Mouse (Mus musculus) hematopoietic stem cell, adult 5-6 weeks (primary cell): ENCODE data around the gene Disp1. TPM values are rescaled to one million over a fixed set of nuclear protein-coding genes. Genes with fewer than 3 reads are reported as not detected.

Experiments used
- ATAC-seq, 2 experiments: fragments of 125-278 bp in 1 of 2; replicated peaks in 1 of 2; 2 replicates each; pipeline ENCODE4 v1.8.0; 2016 to 2017; ENCODE audit warnings: inconsistent platforms in 2 of 2, mild to moderate bottlenecking in 2 of 2, moderate number of reproducible peaks in 2 of 2, low read depth in 1 of 2, moderate TSS enrichment in 1 of 2; ENCODE audit not compliant: low FRiP score in 2 of 2, poor library complexity in 2 of 2, severe bottlenecking in 2 of 2, insufficient read depth in 1 of 2, low TSS enrichment in 1 of 2
- total RNA-seq: library from RNA; stranded (forward); fragments of 172-1452, 232-1000 nt; gene quantifications from 2 replicates; pipeline ENCODE4 v1.2.3, GENCODE M21; 2017

The Disp1 gene
- total RNA-seq, 1 experiment from 2014 or later, result 6.9 TPM

DNA sequence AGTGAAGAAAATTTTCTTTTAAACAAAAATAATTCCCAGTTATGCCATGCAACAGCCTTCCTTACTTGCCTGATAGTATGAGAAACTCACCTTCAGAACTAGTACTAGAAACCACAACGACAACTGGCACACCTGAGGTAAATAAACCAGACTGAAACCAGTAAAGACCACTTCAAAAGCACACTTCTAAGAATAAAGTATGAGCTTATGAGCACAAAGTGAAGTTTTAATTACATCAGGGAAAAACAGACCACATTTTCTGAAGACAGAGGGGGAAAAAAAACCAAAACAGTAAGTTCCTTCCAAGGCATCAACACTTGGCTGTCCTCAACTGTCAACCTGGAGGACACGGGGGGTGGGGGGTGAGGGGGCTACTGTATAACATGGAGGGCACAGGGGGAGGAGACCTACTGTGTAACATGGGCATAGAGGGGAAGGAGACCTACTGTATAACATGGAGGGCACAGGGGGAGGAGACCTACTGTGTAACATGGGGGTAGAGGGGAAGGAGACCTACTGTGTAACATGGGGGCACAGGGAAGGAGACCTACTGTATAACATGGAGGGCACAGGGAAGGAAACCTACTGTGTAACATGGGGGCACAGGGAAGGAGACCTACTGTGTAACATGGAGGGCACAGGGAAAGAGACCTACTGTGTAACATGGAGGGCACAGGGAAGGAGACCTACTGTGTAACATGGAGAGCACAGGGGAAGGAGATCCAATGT is 40.9 kb downstream of the Disp1 start:
- ATAC-seq, result no peak

DNA sequence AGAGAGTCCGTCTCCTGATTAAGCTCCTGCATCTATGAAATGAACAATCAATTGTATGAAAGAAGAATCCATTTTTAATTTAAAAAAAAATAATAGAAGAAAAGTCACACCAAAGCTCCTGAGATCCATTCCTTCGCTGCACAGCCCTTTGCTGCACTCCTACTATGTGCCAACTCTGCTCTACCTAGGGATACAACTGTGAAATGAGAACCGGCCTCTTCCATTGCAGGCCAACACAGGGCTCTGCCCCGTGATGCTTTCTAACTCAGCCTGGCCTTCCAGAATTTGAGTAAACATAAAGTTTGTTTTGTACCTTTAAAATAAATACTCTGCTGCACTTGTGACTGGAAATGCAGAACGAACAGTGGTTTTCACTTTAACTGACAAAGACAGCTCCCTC is 42.0 kb downstream of the Disp1 start:
- ATAC-seq, result no peak

DNA sequence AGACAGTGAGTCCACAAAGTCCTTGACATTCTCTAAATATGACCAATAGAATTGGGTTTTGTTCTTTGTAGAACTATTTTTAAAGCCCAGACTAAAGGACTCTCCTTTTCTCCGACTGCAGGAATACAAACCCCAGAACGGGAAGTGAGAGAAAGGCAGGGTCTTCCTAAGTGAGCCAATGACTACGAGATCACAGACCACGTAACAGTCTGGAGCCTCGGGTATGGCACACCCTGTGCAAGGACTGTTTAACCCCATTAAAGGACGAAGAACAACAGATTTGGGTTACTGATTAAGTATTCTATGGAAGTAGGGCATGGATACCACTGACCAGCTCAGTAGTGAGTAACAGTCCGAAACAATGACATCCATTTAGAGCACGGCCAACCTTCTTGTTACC is 46.1 kb downstream of the Disp1 start:
- no peak for ATAC-seq

DNA sequence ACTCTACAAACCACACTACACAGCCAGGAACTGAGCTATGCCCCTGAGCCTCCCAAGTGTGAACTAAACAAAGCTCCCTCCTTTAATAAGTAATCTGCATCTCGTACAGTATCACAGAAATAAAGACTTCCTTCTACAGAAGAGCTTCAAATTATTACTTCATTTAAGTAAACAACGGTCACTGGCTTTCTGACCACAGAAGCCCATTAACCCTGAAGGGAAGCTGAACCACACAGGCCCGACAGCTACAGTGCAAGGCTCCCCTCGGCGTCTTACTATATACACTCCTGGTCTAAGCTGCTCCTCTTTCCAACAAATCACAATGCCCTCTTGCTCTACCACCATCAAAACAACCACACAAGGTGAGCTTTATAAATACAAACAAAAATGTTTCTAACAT is 50.2 kb downstream of the Disp1 start:
- peak in 1 of 2 experiments; percentile 30; a peak in 1 of 4 replicates for ATAC-seq

DNA sequence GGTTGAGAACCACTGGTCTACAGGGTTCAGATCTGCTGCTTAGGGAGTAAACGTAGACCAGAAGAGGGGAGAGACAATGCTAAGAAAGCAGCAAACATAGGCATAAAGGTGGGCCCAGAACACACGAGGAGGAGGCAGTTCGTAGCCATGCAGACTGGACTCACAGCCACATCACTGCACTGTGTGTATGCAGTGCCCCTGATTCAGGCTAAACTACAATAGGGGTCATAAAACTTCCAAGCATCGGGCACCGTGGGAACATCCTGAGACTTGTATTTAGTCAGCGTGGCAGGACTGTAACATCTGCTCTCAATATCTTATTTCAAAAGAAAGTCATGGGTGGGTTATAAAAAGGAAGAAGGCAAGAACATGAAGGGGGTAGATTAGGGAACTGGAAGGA is 52.9 kb downstream of the Disp1 start:
- ATAC-seq, result no peak

DNA sequence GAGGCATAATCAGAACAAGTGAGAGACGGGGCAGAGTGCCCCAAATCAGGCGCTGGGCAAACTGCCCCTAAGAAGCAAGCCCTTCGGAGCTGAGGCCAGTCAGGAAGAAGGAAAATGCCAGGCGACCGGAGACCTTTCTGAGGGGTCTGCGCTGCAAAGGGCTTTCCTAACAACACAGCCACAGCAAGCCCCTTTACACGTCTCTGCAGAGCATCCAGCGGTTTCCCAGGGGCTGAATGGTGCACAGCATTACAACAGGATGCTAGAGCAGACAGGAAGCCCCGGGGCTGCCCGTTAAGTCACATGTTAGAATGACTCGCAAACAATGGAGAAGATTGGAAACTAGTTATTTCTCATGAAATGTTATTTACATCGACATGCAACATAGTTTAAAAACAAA is 53.5 kb downstream of the Disp1 start:
- peak; percentile 43 to 64 for ATAC-seq

DNA sequence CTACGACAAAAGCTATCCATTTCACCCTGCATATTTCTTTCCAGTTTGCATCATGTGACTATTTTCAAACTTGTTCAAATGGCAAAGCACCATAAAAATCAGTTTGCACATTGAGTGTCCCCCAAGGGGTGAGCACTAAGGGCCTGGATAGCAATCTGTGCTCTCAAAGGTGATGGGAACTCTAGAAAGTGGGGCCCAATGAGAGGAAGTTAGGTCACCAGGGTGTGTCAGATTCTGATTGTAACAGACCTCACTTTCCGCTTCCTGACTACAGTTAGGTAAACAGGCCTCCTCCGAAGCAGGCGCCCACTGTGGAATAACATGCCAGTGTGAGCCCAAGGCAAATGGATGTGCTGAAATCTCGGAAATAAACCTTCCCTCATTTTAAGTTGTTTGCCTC is 54.6 kb downstream of the Disp1 start:
- no peak for ATAC-seq

DNA sequence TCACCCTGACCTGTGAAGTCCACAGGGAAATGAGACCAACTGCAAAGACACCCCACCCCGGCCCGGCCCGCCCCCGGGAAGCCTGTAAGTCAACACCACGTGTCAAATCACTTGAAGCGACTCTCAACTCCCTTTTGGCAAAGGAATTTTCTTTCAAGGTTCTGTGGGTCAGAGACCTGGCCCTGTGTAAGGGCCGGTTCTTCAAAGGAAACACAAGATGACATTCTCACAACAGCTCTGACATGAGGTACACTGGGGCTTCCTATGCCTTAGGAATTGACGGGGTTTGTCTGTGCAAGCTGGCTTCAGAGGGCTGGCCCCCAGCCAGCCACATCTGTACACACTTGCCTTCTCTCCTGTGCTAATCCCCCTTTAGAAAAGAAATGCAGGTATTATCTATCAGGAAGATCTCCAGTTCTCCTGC is 56.7 kb downstream of the Disp1 start:
- no peak for ATAC-seq

DNA sequence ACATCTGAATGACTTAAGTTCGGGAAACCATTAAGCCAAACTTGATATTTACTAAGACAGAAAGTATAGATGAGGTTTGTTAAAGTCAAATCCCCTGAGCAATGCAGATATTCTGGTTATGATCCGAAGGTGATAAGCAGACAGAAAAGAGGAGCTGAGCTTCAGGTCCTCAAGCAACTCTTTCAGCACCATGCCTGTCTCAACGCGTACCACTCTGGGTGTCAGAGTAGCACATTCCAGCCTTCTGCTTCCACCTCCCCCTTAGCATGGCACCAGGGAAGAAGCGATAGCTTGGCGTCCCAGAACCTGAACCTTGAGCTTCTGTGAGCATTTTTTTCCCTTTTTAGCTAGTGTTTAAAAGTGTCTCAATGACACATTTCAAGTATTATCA is 57.1 kb downstream of the Disp1 start:
- no peak for ATAC-seq

DNA sequence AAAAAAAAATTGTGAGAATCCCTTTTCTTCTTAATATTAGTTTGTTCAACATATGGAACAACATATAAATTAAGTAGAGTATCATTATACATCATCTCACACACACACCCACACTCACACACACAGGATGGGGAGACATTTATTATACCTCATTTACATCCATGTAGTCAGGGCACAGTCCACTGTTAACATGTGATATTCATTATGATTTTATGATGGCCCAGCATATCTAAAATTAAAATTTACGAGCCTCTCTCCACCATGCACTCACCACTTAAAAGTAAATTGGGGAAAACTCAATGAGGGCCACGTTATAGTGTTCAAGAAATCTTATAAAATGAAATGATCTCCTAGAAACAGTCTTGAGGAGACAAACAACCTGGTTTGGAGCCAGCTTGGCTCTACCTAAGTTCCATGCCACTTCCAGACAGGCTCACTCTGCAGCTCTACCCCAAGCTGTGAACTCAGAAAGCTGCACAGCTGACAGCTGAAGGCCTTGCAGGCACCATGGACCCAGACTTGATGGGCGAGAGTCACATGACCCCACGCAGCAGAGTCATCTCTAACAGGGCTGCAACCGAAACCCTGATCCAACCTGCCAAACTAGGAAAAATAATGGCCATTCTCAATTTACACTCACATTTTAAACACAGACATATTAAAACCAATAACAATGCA is 57.7 kb downstream of the Disp1 start:
- no peak for ATAC-seq

DNA sequence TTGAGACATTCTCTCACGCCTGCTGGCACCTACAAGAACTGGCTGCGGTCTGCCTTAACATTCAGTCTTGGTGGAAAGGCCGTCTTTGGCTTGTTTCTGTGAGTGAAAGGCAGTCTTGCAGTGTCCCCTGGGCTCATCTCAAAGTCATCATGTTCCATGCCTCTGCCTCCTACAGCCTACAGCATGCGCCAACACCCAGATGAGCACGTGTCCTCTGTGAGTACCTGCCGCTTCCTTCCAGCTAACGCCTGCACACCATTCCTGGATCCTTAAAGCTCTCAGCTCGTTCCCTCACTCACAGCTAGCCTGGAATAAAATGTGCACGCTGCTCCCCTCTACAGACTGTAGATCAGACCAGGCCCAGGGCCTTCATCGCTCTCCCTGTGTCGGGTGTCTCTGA is 60.3 kb downstream of the Disp1 start:
- no peak for ATAC-seq

DNA sequence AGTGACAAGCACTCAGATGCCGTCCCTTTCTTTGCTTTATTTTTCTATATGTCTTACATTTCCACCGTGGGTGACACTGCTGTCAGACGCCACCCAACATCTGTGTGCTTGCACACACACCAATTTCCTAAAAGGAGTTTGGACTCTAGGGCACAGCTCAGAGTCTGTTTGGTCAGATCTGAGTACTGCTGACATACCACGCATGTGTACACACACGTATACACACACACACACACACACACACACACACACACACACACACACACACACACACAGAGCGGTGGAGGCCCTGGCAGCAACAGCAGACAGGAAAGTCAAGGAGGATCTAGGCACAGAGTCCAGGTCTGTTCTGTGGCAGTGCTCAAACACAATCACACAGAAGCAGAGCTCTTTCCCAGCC is 61.1 kb downstream of the Disp1 start:
- no peak for ATAC-seq

DNA sequence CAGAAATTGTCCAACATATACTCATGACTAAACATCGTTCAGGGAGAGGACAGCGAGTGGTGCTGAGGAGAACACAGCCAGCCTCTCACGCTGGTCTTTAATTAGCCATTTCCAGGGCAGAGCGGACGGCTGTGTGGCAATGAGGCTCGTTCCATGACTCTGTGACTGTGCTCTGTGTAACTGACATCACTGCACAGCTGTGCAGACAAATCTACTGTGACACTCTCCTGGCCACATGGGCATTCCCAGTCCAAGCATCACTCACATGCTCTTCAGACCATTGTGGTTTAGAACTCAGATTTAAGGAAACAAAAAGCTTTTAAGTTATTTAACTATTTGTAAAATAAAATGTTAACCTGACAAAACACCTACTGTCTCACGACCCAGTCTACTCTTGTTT is 62.1 kb downstream of the Disp1 start:
- no peak for ATAC-seq

DNA sequence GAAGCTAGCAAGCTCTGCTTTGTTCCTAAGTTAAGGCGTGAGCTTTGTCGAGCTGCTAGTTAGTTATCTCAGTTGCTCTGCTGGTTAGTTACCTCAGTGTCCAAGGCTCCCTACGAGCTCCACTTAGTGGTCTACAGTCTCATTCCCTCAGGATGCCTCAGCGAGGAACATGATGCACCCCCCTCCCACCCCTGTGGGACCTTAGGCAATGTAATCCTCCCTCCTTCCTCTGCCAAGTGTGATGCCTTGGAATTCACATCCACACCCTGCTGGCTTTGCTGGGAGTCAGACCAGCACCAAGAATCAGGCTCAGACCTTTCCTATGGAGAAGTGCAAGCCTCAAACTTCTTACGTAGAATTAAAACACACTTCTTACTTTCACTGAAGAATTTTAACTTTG is 65.7 kb downstream of the Disp1 start:
- ATAC-seq, result no peak

DNA sequence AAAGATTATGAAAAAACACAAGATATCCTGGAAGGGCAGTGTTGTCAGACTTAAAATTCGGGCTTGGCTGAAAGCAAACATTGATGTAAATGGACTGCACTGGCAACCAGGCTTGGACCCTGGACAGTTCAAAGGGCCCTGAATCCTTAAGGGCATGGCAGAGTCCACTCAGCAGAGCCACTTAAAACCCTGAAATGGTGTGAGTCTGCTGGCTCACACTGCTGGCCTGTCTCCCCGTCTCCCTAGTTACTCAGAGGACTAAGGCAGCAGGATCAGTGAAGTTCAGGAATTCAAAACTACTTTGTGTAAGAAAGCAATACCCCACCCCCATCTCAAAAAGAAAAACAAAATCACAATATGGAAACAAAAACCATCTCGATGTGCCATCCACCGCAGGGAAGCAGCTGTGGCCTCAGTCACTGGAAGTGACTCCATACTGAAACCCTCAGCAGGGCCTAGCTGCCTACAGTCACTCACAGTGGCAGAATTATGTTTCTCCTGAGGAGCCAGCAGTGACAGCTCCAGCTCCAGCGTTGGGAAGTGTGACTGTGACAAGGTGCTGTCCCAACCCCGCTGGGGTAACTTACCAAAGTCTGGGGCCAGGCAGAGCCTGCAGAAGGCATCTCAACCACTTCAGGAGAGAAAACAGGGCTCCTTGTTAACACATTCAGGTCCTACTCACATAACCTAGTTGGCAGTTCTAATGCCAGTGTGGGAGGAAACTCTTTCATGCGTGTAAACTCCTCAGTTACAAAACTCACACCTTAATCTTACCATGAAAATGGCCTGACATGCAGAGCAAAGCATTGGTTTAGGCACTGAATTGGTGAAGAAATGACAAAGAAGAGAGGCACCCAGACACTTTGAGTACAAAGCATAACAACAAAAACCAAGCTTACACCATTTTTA is 66.8 kb downstream of the Disp1 start:
- ATAC-seq, result no peak

DNA sequence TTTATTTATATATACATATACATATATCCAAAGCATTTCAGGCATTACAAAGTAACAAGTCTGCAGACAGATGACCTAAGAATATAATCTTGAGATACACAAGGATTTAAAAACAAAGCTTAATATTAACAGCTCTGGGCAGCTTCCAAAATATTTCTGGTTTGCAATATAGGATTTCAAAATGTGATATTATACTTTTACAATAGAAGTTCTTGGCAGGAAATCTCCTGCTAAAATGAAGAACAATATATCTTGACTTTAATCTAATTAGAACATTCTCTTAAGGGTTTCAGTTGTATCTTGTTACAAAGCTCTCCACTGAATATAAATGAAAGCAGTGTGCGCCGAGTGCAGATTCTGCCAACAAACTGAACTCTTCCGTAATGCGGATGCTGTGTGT is 68.0 kb downstream of the Disp1 start:
- no peak for ATAC-seq

DNA sequence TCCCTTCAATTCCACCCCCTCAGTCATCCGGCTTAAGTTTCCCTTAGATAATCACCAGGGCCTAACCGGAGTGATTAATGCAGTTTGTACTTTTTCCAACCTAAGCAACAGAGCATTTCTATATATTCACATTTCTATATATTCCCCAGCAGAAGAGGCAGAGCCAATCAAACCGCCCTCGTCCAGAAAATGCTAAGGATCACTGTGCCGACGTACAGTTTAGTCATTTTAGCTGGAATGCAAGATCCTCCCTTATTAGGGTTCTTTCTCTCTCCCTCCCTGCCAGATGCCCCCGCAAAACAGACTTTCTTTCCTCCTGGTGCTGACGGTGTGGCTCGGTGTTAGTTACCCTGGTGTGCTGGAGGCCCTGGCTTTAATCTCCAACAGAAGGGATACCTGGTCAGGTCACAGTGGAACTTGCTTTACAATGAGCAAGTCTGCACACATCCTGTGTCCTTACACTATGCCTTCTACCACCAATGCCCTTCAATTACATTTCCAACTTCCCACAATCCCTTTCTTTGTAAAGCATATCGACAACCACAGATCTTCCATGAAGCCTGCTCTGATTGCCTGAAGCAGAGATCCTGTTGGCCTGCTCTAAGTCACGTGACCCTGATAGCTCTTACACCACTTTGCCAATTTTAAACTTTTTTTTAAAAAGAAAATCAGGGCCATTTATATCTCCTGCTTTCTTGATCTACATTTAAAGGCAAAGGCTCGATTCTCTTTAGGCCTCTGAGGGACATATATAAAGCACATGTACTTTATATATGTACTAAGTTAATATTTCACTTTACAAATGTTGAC is 69.6 kb downstream of the Disp1 start:
- ATAC-seq, result no peak
